Mouse (Mus musculus) cerebellum, postnatal 14 days (tissue): ENCODE measurements around the gene Camk1d.
A peak's percentile ranks its signal among the peaks of the same experiment; 100 is the strongest.

Experiments used
- DNase-seq, 2 experiments: peaks; one replicate each; pipeline ENCODE4 v3.0.0; 2021; ENCODE audit warnings: mixed read lengths in 2 of 2

The Camk1d gene

DNA sequence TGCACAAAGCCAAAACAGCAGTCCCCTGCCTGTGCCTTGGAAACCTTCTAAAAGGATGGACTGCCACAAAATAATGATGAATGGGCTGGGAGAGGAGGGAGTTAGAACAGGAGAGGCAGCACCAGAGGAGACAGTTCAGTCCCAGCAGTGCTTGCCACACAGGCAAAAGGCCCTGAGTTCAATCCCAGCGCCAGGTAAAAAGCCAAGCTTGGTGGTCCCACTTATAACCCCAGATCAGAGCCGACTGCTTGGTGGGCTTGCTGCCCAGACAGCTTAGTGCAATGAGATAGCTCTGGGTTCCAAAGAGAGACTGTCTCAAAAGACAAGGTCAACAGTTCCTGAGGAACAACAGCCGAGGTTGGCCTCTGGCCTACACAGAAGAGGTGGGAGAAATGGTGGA is 58.0 kb downstream of the Camk1d start:
- no peak for DNase-seq

DNA sequence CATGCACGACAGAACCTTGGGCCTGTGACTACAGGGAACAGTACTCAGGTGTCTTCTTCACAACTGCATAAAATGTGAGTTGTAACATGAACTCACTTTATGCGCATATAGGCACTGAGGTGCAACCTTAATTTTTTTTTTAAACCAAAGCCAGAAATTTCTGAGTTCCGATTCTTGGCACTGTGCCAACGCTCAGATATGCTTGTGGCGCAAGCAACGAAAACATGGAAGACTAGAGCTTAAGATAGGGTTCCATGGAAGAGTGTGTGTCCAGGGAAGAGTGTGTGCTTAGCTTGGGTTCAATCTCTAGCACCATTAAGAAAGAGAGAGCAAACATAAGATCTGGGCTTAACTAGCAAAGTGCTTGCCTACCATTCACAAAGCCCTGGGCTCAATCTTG is 62.2 kb downstream of the Camk1d start:
- DNase-seq = peak; percentile 29 to 37

DNA sequence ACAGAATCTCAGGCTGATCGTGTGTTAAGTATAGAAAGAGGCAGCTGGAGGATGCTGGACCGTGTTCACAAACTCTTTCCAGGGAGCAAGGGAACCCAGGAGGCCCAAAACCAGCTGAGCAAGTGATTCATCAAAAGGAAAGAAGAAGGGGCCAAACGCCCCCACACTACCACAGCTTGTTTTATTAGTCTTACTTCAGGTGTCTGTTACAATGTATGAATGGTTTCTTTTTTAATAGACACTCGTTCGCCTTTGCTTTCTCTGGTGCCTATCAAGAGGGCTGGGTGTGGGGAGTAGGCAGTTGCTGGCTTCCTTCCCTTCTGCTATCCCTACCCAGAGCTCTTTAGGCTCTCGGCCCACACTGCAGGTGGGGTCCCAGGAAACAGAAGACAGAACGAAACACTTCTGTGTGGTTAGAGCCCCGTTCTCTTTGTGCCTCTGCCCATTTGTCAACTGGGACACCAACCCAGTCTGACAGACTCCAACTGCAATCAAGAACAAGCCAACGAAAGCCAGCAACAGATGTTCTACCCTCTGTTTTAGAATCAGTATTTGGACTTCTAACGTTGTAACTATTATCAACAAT is 62.9 kb downstream of the Camk1d start:
- DNase-seq = no peak

DNA sequence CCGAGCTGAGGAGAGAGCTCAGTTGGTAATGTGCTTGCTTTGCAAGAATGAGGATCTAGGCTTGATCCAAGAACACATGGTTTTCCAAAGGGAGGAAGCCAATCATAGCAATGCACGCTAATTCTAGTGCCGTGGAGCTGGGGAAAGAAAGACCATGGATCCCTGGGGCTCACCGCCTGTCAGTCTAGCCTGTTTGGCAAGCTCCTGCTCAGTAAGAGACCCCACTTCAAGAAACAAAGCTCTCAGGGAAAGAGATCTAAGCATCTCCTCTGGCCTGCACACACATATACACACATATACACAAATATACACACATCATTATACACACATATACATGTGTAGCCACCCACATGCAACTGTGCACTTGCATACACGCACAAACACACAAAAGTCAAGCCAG is 65.1 kb downstream of the Camk1d start:
- peak; percentile 54 to 70 for DNase-seq

GRCm38 (mm10) chr2:5648764-5649163 is 65.6 kb downstream of the Camk1d start:
- no peak for DNase-seq

DNA sequence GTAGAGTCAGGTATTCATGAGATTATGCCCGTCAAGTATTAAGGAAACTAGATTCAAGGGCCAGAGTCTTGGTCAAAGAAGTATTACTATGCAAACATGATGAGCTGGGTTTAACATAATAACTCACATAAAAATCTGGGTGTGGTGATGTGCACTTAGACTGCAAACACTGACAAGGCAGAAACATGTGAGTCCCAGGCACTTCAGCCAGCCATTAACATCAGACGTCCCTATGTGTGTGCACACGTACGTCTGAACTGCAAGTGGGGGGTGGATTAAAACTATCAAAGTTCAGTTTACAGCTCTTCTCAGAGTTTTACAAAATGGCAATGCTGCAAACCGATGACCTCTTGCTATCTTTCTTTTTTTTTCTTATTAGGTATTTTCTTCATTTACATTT is 68.0 kb downstream of the Camk1d start:
- no peak for DNase-seq

- no peak for DNase-seq
Measured at GRCm38 (mm10) chr2:5645584-5645983, 68.7 kb downstream of the Camk1d start.

DNA sequence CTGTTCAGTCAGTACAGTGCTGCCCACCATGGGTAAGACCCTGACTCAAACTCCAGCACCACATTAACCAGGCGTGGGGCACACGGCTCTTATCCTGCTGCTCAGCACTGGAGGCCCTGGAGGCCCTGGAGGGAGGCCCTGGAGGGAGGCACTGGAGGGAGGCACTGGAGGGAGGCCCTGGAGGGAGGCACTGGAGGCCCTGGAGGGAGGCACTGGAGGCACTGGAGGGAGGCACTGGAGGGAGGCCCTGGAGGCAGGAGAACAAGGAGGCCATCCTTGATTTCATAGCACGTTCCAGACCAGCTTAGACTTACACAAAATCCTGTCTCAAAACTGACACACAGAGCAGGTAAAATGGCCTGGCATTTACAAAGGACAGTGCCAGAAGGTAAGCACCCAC is 70.4 kb downstream of the Camk1d start:
- DNase-seq = no peak

DNA sequence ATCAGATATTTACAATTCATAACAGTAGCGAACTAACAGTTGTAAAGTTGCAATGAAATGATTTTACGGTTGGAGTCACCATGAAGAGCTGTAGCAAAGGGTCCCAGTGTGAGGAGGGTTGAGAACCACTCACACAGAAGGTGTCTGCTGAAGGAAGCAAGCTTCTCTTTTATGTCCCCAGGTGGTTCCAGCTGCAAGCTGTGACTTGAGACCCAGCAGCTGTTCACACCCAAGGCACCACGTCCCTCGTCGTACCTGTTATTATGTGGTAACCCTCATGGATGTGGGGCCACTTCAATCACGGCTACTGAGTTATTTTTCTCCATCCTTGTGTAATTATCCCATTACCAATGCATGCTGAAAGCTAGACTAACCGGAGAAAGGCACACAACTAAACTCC is 71.1 kb downstream of the Camk1d start:
- no peak for DNase-seq

GRCm38 (mm10) chr2:5642624-5643023 is 71.7 kb downstream of the Camk1d start:
- no peak for DNase-seq

DNA sequence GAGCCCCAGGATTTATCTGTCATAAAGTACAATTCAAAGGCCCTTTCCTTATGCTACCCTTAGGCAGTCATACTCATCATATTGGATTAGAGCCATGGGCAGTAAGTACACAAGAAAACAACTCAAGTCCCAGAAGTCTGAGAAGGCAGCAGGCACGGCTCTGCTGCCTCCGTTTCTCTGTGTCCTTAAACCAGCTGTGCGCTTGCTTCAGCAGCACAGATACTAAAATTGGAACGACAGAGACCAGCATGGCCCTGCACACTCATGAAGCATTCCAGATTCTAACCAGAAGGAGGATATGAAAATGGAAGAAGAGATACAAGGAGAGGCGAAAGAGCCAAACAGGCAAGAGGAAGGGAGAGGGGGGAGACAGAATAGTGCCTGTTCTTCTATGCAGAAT is 72.6 kb downstream of the Camk1d start:
- DNase-seq = no peak

GRCm38 (mm10) chr2:5640586-5640985 is 73.7 kb downstream of the Camk1d start:
- DNase-seq = no peak

- peak; percentile 49 to 51 for DNase-seq
Measured at GRCm38 (mm10) chr2:5636801-5637742, 77.2 kb downstream of the Camk1d start.

DNA sequence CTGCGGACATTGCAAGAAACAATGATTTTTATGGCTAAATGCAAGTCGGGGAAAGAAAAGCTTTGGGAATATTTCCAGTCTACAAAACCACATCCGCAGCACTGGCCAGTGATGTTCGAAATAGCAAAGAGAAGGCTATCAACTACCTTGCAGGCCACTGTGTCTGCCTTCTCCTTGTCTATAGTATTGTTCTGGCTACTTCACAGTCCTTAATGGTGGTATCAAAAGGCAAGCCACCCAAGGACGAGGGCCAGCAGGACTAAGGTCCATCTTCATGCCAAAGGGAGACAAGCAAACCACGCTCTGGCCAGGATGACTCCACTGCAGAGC is 82.0 kb downstream of the Camk1d start:
- DNase-seq = no peak

GRCm38 (mm10) chr2:5631676-5632354 is 82.5 kb downstream of the Camk1d start:
- DNase-seq = no peak

DNA sequence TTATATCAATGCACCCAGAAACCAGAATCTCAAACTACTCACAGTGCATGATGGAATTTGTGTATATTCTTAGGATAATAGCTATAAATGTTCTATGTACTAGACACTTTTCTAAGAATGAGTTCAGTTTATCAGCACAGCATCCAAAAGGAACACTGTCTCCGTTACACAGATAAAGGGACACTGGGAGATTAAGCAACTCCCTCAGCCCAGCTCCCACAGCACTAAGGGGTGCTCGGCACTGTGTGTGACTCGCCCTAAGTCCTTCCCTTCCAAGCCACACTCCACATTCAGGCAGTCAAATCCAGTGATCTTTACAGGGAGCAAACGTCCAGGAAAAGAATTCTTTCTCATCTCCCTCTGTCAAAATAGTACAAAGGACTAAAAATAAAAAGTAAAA is 83.6 kb downstream of the Camk1d start:
- DNase-seq = no peak

DNA sequence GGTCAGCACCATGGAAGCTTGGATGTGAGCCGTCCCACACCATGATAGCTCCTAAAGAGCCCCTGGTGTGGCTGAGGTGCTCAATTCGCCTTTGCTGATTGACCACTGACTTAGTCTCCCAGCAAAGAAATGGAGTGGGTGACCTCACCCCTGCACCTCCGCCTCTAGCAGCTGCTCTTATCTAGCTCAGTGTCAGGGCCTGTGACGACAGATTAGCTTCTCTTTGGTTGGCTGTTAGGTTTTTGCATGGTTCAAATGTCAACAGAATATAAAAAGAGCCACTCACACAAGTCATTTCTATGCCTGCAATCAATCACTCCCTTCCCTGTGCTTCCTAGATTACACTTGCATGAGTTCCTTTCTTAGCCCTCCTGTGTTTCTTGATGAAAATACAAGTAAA is 89.9 kb downstream of the Camk1d start:
- no peak for DNase-seq

- DNase-seq = no peak
Measured at GRCm38 (mm10) chr2:5618361-5618896, 95.9 kb downstream of the Camk1d start.

DNA sequence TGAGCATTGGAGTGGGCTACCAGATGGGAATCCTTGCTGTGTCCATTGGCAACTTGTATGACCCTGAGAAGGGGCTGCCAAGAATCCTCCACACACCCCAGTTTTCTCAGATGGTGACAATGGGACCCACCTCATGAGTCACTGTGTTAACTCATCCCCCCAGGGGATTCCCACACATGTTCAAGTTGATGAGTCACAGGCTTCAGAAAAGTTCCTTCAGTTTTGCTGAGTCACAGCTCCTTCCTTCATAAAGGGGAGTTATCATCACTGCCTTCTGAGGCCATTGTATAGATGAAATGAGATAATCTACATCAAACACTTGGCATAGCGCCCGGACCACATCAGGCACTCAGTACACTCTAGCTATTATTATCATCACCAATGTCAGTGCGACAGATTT is 99.4 kb downstream of the Camk1d start:
- DNase-seq = peak in 1 of 2 experiments; percentile 14

DNA sequence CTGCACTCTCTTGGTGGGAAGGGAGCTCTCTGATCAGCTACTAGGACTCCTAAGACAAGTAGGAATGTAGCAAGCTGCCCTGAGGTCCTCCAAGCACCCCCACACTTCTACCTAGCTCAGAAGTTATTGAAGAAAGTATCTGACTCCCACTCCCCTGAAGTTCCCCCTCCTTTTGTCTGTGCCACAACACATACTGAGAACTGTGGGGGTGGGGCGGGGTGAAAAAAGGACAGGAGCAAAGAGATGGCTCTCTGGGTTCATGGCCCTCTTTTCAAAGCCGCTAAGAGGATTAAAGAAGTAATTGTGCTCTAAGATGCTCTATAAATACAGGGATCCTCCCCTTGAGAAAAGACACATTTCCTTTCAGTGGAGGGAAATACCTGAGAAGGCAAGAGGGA is 100.0 kb downstream of the Camk1d start:
- DNase-seq = no peak

- DNase-seq = no peak
Measured at GRCm38 (mm10) chr2:5613651-5614307, 100.5 kb downstream of the Camk1d start.

GRCm38 (mm10) chr2:5611601-5612000 is 102.7 kb downstream of the Camk1d start:
- no peak for DNase-seq

DNA sequence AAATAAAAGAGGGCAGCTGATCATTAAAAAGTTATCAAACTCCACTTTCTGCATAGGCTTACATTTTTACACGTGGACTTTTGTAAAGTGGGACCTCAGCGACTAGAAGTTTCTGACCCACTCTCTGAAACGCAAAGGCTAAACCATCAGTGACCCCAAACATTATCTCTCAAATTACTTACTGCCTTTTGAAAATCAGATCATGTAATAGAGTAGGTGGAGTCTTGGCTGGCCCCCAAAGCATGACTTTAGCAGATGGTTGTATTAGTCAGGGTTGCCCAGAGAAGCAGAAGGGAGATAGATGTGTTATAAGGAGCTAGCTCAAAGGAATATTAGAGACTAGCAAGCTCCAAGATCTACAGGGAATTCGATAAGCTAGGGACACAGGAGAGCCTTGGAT is 103.8 kb downstream of the Camk1d start:
- peak; percentile 40 to 41 for DNase-seq
